Mouse (Mus musculus) megakaryocyte, adult 5-6 weeks (primary cell): ENCODE measurements around the gene Tmem119. TPM values are rescaled to one million over a fixed set of nuclear protein-coding genes. Genes with fewer than 3 reads are reported as not detected.
"Not testable (repeated sequence)": the region's sequence is repeated elsewhere in the genome, so short reads cannot be mapped to it uniquely, and the experiment has no call there.

Source experiments
- ATAC-seq: 2 replicates; pipeline ENCODE4 v1.8.0; 2016; ENCODE audit warnings: mild to moderate bottlenecking, inconsistent platforms; ENCODE audit not compliant: poor library complexity, severe bottlenecking
- total RNA-seq, 2 experiments: library from RNA; stranded (forward) in 1 of 2; stranded (reverse) in 1 of 2; fragments of 153-499, 151-499 nt in 1 of 2; fragments of 221-1000, 200-1000 nt in 1 of 2; gene quantifications; 2 replicates each; pipeline versions ENCODE4 v1.2.3 to v1.2.4; 2015 to 2017

Gene Tmem119
- total RNA-seq, 2 experiments from 2014 or later, result 1.9 to 3.2 TPM

DNA sequence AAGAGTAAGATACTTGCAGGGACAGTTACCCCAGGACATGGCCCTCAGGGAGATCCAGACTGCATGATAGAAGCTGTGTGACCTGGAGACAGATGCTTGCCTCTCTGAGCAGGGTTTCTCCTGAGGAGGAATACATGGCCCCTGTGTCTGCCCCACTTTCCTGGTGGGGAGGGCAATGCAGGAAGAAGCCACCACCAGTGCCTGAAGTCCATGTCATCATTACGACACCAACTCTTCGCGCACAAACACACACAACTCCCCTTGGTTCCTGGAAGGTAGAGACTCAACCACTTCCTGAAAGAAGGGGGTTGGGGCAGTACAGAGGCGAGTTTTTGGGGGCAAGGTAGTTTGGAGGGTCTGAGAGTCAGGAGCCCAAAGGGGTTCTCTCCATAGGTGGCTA is 23.9 kb upstream of the Tmem119 start:
- ATAC-seq, result peak; percentile 67

DNA sequence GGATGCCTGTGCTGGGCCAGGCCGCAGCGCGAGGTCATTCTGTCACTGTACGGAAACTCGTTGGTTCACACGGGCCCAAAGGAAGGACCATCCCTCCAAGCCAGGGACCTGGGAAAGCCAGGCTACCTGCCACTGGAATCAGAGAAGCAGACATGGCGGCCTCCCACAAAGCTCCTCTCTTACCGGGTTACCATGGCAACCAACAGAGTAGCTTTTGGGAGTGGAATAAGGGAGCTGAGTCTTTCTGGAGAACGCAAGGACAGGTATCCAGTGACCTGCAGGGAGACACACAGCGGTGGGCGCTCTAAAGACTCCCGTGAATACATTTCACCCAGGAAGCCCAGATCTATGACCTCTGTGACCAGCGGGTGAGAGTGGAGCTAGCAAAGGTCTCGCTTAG is 18.3 kb upstream of the Tmem119 start:
- ATAC-seq, result no peak

DNA sequence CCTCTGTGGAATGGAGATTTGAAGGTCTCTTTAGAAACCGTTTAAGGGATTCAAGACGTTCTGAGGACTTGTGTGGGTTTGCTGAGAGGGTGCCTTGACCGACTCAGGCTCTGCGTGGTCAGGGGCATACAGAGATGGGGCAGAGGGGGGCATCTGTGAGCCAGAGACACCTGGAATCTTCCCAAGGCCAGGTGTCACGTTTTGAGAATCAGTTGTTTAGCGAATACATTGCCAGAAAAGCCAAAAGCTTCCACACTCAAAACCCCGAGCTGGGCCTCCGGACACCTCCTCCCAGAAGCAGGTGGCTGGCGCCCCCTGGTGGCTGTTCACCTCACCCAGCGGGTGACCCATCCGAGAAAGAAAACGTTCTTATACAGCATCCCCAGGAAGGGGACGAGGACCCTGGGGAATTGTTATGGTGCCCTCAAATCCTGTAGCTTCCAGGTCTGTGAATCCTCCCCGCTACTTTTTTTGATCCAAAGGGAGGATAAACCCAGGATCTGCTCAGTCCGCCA is 15.4 kb upstream of the Tmem119 start:
- peak; percentile 74 for ATAC-seq

DNA sequence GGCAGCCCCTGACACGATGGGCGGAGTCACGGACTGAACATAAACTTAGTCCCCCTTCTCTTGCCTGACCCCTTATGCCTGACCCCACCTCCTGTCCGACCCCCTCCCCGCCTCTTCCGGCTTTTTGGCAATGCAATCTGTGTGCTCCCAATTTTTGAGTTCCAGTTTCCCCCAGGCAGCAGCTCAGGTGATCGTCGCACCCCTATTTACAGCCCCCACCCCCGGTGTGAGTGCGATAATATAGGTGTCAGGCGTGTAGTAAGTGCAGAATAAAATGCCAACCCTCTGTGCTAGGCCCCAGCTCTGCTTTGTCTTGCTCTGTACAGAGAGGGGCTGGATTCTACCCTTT is 14.7 kb upstream of the Tmem119 start:
- ATAC-seq, result no peak

DNA sequence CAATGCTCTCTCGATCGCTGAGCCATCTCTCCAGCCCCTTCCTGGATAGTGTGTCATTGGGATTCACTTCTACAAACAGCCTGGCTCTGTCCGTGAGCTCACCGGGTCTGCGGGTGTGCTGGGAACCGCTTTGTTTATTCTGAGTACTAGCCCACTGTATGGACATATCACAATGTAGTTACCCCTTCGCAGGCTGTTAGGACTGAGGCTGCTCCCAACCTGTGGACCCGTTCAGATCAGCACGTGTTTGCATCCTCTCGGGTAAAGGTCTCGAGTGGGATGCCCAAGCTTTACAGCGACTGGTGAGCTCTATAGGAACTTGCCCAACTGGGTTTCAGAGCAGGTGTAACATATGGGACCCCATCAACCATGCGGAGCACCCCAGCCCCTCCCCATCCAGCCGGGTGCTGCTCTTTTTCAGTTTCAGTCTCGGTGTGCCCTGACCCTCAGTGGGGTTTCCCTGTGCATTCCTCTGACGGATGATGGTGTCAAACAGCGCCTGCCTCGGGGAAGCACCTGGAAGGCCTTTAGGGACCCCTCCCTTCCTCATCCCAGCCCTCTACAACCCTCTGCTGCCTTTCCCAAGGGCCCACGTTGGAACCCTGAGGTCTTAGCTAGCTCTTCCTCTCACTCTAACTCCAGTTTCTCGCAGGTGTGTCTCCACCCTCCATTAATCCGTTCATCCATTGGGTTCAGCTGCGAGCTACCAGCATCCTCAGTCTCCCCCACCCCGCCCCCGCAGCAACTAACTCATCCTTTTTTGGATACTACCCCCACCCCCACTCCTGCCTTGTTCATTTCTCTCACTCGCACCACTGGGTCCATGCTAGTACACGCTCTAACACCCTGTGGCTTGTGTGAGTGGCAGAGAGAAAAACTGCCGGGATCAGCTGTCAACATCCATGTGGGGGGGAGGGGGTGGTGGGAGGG is 14.1 kb upstream of the Tmem119 start:
- no peak for ATAC-seq

DNA sequence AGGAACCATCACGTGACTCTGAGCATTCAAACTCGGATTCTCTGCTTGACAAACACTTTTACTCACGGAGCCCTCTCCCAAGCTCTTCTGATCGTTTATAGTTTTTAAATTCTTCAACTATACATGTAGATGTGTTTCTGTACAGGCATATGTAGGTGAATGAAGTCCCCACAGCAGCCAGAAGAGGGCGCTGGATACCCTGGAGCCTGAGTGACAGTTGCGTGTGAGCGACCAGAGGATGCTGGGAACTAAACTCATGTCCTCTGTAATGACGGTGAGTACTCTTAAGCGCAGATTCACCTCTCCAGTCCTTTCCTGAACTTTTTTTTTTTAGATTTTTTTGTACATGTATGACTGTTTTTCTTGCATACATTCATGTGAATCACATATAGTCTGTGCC is 13.3 kb upstream of the Tmem119 start:
- ATAC-seq, result no peak

DNA sequence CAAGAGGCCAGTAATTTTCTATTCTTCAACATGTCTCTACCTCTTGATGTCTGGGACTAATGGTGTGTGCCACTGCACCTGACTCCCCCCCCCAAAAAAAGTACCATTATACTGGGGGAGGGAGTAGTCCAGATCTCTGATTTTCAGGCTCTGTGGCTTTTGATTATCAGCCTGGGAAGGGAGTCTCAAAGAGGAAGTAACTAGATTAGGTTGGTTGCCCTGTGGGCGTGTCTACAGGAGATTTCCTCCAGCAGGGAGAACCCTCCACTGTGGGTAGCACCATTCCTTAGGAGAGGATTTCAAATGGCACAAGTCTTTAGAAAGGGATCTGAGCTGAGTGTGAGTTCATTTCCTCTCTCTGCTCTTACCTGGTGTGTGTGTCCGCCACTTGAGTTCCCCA is 12.3 kb upstream of the Tmem119 start:
- peak; percentile 62 for ATAC-seq

DNA sequence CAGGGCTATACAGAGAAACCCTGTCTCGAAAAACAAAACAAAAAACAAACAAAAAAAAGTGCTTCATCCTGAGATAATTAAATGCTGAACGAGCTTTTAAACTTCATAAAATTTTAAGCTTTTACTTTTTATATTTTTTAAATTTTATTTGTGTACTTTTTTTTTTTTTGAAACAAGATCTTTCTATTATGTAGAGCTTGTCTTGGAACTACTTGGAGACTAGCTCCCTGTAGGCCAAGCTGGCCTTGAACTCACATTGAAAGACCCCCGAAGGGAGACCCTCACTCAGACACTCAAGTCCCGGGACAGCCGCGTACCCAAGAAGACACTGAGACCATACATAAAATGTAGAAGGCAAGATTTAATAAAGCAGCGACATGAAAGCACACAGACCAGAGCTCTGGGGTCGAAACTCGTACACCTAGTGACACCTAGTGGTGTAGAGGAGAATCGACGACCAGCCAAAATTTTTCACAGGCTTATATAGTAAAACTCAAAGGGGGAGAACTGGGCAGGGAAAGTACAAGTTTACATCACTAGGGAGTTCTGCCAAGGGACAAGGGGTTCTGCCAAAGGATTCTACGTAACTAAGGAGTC is 11.6 kb upstream of the Tmem119 start:
- not testable (repeated sequence) for ATAC-seq

DNA sequence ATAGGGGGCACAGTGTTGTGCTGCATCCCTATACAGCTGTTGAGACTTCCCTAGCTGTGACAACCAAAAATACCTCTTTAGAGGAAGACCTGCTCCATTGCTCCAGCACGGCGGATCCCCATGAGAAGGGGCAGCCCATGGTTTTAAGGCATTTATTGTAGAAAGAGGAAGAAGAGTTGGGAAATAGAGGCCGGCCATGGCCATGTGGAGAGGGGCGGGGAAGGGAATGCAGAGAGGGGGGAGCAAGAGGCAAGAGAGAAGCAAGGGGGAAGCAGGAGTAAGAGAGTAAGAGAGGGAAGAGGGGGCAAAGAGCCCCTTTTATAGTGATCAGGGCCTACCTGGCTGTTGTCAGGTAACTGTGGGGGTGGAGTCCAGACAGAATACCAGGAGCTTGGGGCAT is 9.8 kb upstream of the Tmem119 start:
- ATAC-seq, result peak; percentile 57

DNA sequence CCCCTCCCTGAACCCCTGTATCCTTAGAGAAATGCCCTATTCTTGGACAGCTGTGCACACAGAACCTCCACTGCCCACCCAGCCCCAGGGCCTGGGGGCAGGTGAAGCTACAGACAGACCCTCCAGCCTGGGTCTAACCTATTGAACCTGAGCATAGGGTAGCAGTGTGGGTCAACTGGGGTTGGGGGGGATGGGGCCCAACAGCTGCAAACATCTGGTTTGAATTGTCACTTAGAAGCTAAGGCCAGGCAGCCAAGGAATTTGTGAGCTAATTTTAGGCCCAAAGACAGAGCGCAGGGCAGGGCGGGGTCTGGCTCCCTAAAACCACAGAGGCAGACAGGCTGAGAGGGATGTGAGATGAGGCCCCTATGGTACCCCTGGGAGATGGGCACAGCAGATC is 7.9 kb upstream of the Tmem119 start:
- no peak for ATAC-seq

DNA sequence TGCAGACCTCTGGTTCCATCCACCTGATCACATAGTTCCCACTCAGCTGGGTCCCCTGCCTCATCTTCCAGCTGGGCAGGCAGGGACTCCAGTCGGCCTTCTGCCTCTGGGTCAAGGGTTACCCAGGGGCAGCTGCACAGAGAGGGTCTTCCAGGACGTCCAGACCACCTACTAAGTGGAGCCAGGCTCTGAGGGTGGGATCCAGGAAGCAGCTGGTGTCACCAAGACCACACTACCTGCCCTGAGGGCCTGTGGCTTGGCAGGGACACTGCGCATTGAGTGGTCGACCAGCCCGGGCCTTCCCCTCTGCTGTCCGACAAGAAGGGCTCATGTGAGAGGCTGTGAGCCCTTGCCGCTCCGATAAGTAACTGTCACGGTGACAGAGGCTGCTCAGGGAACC is 7.4 kb upstream of the Tmem119 start:
- no peak for ATAC-seq

DNA sequence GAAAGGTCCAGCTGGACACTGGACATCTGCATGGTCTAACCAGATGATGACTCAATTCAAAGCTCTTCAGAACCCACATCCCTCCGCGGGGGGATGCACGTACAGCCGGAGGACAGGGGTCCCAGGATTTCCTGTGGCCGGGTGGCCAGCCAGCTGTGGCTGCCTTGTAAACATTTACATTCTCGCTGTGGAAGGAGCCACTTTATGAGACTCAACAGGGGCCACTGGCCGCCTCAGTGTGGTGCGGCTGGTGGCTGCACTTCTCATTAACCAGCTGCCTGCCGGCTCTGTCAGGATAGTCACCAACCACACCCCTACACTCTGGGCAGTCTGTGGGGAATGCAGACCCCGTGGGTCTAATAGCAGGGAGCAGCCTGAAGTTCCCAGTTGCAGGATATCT is 6.1 kb upstream of the Tmem119 start:
- ATAC-seq, result no peak

DNA sequence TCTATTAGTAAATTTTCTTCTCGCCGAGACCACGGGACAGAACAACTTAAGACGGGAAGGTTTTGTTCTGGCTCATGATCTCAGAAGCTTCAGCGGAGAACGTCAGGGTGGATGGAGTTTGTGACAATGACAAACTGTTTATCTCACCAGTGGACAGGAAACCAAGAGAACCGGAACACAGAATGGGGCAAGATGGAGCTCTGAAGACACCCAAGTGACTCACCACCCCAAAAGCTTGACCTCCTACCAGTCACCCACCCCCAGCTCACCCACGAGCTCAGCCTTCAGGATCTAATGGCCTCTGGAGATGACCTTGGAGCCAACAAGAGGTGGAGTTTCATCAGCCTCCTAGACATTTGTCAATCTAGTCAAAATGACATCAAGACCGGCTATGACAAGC is 5.0 kb upstream of the Tmem119 start:
- ATAC-seq, result peak; percentile 87

DNA sequence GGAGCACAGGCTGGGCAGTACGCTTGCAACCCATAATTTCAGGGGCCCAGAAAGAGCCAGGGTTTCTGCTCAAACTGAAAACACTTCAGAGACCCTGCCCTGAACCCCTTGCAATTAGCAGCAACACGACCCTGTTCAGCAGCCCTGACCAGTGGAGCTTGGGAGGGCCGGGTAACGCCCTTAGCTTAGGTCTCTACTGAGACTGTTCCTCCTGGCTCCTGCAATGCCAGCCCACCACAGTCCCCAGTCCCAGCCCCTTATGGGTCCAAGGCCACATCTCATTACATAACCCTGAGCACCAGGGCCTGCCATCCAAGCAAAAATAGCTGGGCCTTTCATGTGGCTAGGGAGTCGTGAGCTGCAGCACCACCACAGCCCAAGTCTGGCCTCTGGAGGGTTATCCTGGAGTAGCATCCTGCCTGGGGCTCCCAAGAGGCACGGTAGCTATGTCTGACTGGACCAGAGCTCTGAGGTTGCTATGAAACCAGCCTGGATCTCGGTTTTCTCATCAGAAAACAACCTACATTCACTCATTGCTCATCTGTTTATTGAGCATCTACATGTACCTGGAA is 4.2 kb upstream of the Tmem119 start:
- ATAC-seq, result no peak

DNA sequence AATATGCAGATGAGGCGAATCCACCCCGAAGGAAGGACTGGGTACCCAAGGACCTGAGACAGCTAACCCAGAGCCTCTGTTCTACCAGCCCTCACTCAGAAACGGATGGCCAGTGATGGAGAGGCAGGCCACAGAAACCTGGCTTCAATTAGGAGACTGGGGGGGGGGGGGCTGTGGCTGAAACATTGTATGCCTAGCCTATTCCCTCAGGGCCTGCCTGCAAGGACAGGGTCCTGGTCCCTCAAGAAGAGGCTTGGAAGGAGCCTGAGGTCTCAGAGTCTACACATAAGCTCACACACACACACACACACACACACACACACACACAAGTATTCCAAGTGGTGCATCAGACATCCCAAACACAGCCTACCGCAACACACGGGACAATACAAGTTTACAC is 625 bp downstream of the Tmem119 start:
- no peak for ATAC-seq

DNA sequence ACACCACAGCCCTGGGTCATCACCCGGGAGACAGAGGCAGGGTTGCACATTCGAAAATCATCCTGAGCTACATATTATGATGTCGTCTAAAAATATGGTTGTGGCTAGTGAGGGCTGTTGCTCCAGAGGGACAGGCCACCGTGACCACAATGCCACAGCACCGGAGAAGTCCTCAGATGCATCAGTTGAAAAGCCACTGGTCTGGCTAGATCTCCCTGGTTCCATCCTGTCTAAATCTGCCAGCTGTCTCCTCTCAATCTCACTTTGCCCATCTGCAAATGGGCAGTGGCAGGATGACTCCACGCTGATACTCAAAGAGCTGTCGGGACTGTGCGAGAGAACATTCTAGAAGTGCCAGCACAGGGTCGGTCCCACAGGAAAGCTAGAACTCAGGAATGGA is 1.8 kb downstream of the Tmem119 start:
- no peak for ATAC-seq

DNA sequence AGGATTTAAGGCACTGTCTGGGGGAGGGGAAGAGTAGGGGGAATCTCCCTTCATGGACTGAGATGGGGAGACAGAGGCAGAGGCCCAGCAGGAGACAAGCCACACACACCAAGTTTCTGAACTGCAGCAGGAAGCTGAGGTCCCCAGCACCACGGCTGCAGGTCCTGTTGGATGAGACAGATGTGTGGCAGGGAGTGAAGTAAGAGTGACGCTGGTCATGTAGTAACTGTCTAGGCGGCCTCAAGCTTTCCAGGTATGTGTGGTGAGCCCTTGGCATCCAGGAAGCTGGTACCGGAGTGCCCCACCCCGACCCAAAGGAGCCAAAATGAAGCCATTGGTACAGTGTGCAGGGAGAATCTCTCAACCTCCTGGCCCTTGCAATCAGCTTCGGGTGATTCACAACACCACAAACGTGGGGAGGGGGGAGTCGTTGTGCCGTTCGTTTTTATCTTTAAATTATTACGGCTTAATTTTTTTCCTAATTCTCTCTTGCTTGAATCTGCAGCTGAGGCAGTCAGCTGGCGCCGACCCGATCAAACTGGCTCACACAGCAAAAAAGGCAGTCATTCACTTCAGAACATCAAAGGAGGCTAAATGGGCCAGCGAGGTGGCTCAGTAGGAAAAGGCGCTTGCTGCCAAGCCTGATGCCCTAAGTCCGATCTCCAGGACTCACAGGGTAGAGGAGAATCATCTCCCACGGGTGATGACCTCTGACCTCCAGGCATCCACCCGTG is 3.0 kb downstream of the Tmem119 start:
- peak; percentile 53 for ATAC-seq

DNA sequence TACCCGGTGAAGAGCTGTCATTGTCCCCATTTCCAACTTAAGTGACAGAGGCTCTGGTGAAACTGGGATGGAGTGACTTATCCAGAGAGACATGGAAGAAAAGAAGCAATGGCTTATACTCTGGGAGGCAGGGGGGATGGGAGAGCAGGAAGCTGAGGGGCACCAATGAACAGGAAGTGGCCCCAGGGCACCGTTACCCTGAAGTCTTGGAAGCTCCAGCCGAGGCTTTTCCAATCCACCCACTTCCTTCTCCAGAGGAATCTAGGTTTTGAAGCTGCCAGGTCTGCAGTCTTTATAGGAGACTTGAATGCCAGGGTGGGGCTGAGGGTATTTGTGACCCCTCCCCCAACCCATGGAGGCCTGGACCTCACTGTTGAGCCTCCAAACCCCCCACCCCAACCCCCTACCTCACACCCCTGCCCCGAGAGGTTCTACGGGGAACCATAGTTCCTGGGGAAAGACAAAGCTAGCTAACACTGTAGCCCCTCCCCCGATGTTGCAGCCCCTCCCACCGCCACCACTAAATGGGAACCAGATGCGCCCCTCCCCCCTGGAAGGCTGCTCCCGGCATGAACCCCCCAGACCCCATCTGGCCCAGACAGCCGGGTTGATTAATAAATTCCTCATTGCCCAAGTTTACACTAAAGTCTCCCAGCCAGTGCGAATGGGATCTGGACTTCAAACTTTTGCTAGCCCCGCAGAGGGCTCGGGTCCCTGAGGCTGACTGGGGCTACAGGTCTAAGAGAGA is 3.7 kb downstream of the Tmem119 start:
- ATAC-seq, result no peak

DNA sequence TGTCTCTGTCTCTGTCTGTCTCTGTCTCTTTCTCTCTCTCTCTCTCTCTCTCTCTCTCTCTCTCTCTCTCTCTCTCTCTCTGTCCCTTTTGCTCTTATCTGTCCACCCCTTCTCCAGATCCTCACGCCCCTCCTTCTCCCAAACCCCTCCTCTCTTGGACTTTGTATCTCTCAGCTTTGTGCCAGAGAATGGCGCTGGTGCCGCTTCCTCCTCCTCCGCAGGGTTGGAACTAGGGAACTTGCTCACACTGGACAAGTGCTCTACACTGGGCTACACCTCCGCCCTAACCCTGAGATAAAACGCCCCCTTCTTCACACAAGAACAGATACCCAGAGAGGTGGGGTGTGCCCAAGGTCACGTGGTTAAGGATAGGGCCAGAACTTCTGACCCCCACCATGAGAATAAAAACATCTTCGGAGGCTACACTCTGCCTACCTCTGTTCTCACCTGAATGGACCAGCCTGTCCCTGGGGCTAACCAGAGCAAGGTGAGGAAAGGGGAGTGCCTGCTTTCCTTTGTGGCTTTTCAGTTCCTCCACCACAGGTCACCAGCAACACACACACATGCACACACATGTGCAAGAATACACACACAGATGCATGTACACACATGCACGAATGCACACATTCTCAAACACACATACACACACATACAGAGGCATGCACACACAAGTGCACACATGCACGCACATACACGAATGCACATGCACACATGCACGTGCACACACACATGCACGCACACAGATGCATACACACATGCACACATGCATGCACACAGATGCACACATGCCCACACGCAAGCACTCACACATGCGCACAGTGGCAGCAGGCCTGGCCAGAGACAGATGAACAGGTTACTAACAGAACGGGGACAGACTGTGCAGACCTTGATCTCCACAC is 8.9 kb downstream of the Tmem119 start:
- ATAC-seq, result no peak
